ENCODE assay signal across 28 mouse cellular contexts in the genomic region with DNA sequence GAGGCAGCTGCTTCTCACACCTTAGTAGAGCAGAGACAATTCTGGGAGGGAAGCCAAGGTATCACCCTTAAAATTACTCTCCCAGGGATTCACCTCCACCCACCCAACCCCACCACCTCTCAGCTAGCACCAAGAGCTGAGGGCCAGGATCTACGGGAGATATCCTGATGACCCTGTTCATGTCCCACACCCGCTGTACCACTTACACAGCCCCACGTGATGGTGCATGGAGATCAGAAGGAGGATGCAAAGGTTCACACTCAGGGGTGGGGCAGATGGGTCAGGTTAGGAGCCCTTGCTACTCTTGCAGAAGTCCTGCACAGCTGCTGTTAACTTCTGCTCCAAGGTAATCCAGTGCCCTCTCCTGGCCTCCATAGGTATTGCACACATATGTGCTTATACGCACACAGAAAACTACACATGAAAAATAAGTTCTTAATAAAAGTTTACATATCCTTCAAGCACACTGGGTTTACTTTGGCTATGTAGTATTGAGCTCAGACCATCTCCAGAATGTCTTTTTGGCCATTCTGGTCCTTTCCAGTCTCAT. TPM values are rescaled to one million over a fixed set of nuclear protein-coding genes. Genes with fewer than 3 reads are reported as not detected.
DNase-seq lines count a peak whose midpoint lies in the region; ATAC-seq and TF ChIP-seq lines count a peak whose summit lies in the region.
"Had no signal": no experiment of that assay in that cellular context is flagged by ENCODE, and none has a peak within 500 bp of the region (broad histone marks: within the 10 kb centered on the region; RNA-seq: fewer than 3 reads in every experiment).

No protein-coding gene starts in this region.

- no peak for TF ChIP-seq POLR2A in kidney, adult 2 months (IDR thresholded peaks at IDR 0.05; ENCODE audit: low read depth, low read length)

- H3K36me3 ChIP-seq in kidney, adult 2 months (ENCODE audit: control insufficient read depth, insufficient read depth, low read length): no peaks in the 10 kb centered on the region
- H3K36me3 ChIP-seq in E14TG2a.4 (ENCODE audit: insufficient read depth, low read length): peaks cover 20% of the 10 kb centered on the region
- H3K36me3 ChIP-seq: forebrain, embryonic 12.5 days; hindbrain, embryonic 12.5 days; lung, embryonic 15.5 days; midbrain, embryonic 13.5 days; neural tube, embryonic 13.5 days had no signal

- ATAC-seq in granulocyte monocyte progenitor cell, adult 5-6 weeks (replicated peaks; ENCODE audit: poor library complexity, severe bottlenecking): peak; percentile 35; the same call in 1 of the 2 replicates
- ATAC-seq: inflammation-experienced regulatory T-cells, adult 6 months; midbrain, embryonic 13.5 days had no signal

- H3K27me3 ChIP-seq in kidney, adult 2 months (replicated peaks; ENCODE audit: control insufficient read depth, insufficient read depth, low read length): no peaks in the 10 kb centered on the region
- no peaks in the 10 kb centered on the region for H3K27me3 ChIP-seq in E14TG2a.4 (ENCODE audit: insufficient read depth, low read length)
- H3K27me3 ChIP-seq: forebrain, embryonic 12.5 days; hindbrain, embryonic 12.5 days; lung, embryonic 15.5 days; midbrain, embryonic 13.5 days; neural tube, embryonic 13.5 days had no signal

- TF ChIP-seq CTCF in kidney, adult 2 months (conservative IDR thresholded peaks at IDR 0.05; ENCODE audit: insufficient read depth, insufficient read length, low read depth, low read length): 0 out of 2 replicates have a peak, but pooled peaks have one; percentile 12
- TF ChIP-seq CTCF in E14TG2a.4 (conservative IDR thresholded peaks at IDR 0.05; ENCODE audit: low read length): peak; percentile 60

- WGBS in kidney, adult 2 months: 97% methylated on average over 4 of the region's 4 CpGs

- H3K4me1 ChIP-seq in kidney, adult 2 months (ENCODE audit: control insufficient read depth, insufficient read depth, low read length): no peaks in the 10 kb centered on the region
- H3K4me1 ChIP-seq in E14TG2a.4 (replicated peaks; ENCODE audit: low read depth, low read length): no peaks in the 10 kb centered on the region
- H3K4me1 ChIP-seq: forebrain, embryonic 12.5 days; hindbrain, embryonic 12.5 days; lung, embryonic 15.5 days; midbrain, embryonic 13.5 days; neural tube, embryonic 13.5 days had no signal

- DNase-seq in kidney, adult 2 months: no peak
- DNase-seq in kidney, adult 9 months: no peak
- DNase-seq in 416B (ENCODE audit: low read depth): peak; percentile 30
- no peak for DNase-seq in adipocyte (ENCODE audit: low spot score)
- no peak for DNase-seq in kidney, adult 11 months
- no peak for DNase-seq in cerebellum, adult 9-11 months
- DNase-seq: adrenal gland, adult 8-10 months; cerebellum, adult 9-10 months; gastrocnemius, postnatal 25 days; kidney, postnatal 10 days had no signal

- H3K27ac ChIP-seq in kidney, adult 2 months (ENCODE audit: insufficient read depth, low read depth, low read length): no peak overlapping the region
- H3K27ac ChIP-seq: forebrain, embryonic 12.5 days; hindbrain, embryonic 12.5 days; layer of hippocampus, adult 2 months; lung, embryonic 15.5 days; midbrain, embryonic 13.5 days; neural tube, embryonic 13.5 days had no signal

- H3K9me3 ChIP-seq in E14TG2a.4 (ENCODE audit: low read length): peaks cover 8% of the 10 kb centered on the region; the same call in 1 of the 2 replicates
- H3K9me3 ChIP-seq: lung, embryonic 15.5 days had no signal

- no peak overlapping the region for H3K4me3 ChIP-seq in kidney, adult 2 months (ENCODE audit: insufficient read depth, low read depth, low read length)
- no peak overlapping the region for H3K4me3 ChIP-seq in E14TG2a.4 (replicated peaks; ENCODE audit: low read length)
- H3K4me3 ChIP-seq: forebrain, embryonic 12.5 days; hindbrain, embryonic 12.5 days; layer of hippocampus, adult 2 months; lung, embryonic 15.5 days; midbrain, embryonic 13.5 days; neural tube, embryonic 13.5 days had no signal

RNA-seq across cellular contexts. Expression of a gene that starts 4.4 kb away (rescaled TPM):
- polyA plus RNA-seq in kidney, adult 2 months (2012; rRNA removed): 0.03 TPM in 1 of 2 replicates, not detected in the other
- total RNA-seq in granulocyte monocyte progenitor cell, adult 5-6 weeks (2014; fragmentation: Nextera tagmentation): not detected in 2 replicates
- total RNA-seq in granulocyte monocyte progenitor cell, adult 5-6 weeks (2017): not detected in 2 replicates
- total RNA-seq: adrenal gland, adult 8-10 months; gastrocnemius, postnatal 25 days; layer of hippocampus, adult 2 months; left cerebral cortex, adult 18-20 months; left cerebral cortex, postnatal 36 days; liver, adult 2 months; megakaryocyte, adult 5-6 weeks had no signal
- polyA plus RNA-seq: cortical plate, adult 2 months; embryonic facial prominence, embryonic 11.5 days; forebrain, embryonic 12.5 days; heart, postnatal 0 days; hindbrain, embryonic 12.5 days; liver, adult 2 months; lung, embryonic 15.5 days; midbrain, embryonic 13.5 days; neural tube, embryonic 13.5 days; spleen, adult 2 months; stomach, embryonic 14.5 days had no signal

RNA-seq across cellular contexts. Expression of a gene that starts 19.1 kb away (rescaled TPM):
- polyA plus RNA-seq in kidney, adult 2 months (2012; rRNA removed): 0.14 and 0.31 TPM in 2 replicates
- 3.4 TPM in 1 of 2 replicates, not detected in the other for total RNA-seq in granulocyte monocyte progenitor cell, adult 5-6 weeks (2014; fragmentation: Nextera tagmentation)
- not detected in 2 replicates for total RNA-seq in granulocyte monocyte progenitor cell, adult 5-6 weeks (2017)
- total RNA-seq: adrenal gland, adult 8-10 months; gastrocnemius, postnatal 25 days; layer of hippocampus, adult 2 months; left cerebral cortex, adult 18-20 months; left cerebral cortex, postnatal 36 days had no signal
- polyA plus RNA-seq: cortical plate, adult 2 months; embryonic facial prominence, embryonic 11.5 days; forebrain, embryonic 12.5 days; midbrain, embryonic 13.5 days; neural tube, embryonic 13.5 days had no signal

RNA-seq across cellular contexts. Expression of a gene that starts 21.6 kb away (rescaled TPM):
- polyA plus RNA-seq in kidney, adult 2 months (2012; rRNA removed): not detected in 2 replicates
- total RNA-seq in granulocyte monocyte progenitor cell, adult 5-6 weeks (2014; fragmentation: Nextera tagmentation): not detected in 2 replicates
- total RNA-seq in granulocyte monocyte progenitor cell, adult 5-6 weeks (2017): not detected in 2 replicates
- total RNA-seq: adrenal gland, adult 8-10 months; gastrocnemius, postnatal 25 days; layer of hippocampus, adult 2 months; left cerebral cortex, adult 18-20 months; left cerebral cortex, postnatal 36 days; liver, adult 2 months; megakaryocyte, adult 5-6 weeks had no signal
- polyA plus RNA-seq: cortical plate, adult 2 months; embryonic facial prominence, embryonic 11.5 days; forebrain, embryonic 12.5 days; heart, postnatal 0 days; hindbrain, embryonic 12.5 days; inflammation-experienced regulatory T-cells, adult 6 months; liver, adult 2 months; lung, embryonic 15.5 days; midbrain, embryonic 13.5 days; neural tube, embryonic 13.5 days; spleen, adult 2 months; stomach, embryonic 14.5 days had no signal

RNA-seq across cellular contexts. Expression of a gene that starts 48.7 kb away (rescaled TPM):
- polyA plus RNA-seq in kidney, adult 2 months (2012; rRNA removed): 10.9 and 12.3 TPM in 2 replicates
- 10.7 and 32.3 TPM in 2 replicates for total RNA-seq in granulocyte monocyte progenitor cell, adult 5-6 weeks (2014; fragmentation: Nextera tagmentation)
- total RNA-seq in granulocyte monocyte progenitor cell, adult 5-6 weeks (2017): 10.9 and 11.3 TPM in 2 replicates
